Mouse (Mus musculus) ES-E14 (cell line): ENCODE measurements around the gene Cdc42bpg.

Experiments
- CHD2 ChIP-seq: IDR thresholded peaks from 2 replicates; pipeline ENCODE4 v1.6.1; 2014; ENCODE audit warnings: mild to moderate bottlenecking, low read depth, low read length, inconsistent platforms
- HCFC1 ChIP-seq: IDR thresholded peaks from 2 replicates; pipeline ENCODE4 v1.6.1; 2012; ENCODE audit warnings: low read length, inconsistent platforms, borderline replicate concordance; ENCODE audit not compliant: insufficient read depth
- ZC3H11A ChIP-seq: IDR thresholded peaks from 2 replicates; pipeline ENCODE4 v1.6.1; 2012; ENCODE audit warnings: low read depth, mild to moderate bottlenecking, inconsistent platforms, low read length, borderline replicate concordance

GRCm38 (mm10) chr19:6261379-6261778 lies 44.9 kb upstream of the Cdc42bpg start:
- TF ChIP-seq CHD2 (no peak), ZC3H11A (no peak), HCFC1 (no peak)
